Mouse (Mus musculus) B cell, adult 67 days (primary cell): ENCODE measurements around the gene Rab6a. TPM values are rescaled to one million over a fixed set of nuclear protein-coding genes. Genes with fewer than 3 reads are reported as not detected.

Source experiments
- total RNA-seq, 2 experiments: library from RNA; stranded (reverse); gene quantifications; 4 replicates each; pipeline ENCODE4 v1.2.4; 2023

The Rab6a gene
- 10 to 100 TPM; 46.1 to 57.2 TPM for total RNA-seq

DNA sequence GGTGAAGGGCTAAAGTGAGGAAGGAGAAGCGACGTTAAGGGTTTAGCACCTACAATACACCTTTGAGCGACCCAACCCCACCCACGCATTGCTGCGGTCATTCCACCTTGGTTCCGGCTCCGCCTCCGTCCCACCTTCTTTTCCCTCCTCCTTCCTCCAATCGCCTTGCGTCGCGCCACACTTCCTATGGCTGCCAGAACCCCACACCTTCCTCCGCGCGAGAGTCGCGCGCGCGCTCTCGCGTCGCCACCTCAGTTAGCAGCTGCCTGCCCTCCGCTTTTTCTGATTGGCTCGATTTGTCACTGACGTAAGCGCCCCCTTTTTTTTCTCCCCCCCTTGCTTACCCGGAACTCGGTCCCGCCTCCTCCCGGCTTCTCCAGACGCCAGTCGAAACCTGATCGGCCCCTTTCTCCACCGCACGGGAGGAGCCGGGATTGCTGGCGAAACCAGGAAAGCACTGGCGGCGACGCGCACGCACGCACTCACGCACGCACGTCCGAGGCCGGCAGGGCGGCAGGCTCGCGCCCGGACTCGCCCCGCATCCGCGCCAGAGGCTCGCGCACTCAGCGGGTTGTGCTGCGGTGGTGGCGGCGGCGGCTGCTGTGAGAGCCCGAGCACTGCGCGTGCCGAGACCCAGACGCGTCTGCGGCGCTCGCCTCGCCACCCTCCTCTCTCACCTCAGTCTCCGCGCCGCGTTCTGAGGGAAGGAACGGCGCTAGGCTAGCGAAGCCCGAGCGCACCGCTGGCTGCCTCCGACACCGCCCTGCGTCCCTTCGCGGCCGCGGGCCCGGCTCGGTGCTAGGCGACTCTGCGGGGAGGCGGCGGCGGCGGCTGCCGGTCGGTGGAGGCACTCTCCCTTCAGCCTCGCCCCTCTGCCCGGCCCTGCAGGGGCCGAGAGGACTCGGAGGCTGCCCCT lies at the start of gene Rab6a:
Rab6a (plus strand) TSS at position 197 of the 916 bp plus-strand sequence.

DNA sequence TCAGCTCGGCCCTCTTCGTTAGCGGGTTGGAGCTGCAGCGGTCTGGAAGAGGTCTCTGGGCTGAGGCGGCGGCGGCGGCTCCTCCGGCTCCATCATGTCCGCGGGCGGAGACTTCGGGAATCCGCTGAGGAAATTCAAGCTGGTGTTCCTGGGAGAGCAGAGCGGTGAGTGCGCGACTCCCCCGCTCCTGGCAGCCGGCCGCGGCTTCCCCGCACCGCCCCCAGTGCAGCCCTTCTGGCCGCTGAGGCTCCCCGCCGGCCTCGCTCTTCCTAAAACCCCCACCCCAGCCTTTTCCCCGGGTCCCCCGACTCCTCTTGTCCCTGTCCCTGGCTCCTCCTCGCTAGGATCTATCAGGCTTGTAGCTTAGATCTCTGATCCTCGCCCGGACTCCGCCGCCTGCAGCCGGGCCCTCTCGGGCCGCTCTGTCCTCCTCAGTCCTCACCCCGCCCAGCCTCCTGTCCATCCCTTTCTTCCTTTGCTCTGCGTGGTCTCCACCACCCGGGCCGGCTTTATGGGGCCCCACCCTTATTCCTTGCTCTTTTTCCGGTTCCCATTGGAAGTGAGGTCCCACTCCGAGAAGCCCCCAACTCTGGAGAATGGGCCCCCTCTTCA lies 1.0 kb downstream of the Rab6a start, which contains the start of gene Mrpl48:
Mrpl48 (minus strand) TSS at position 172 of the 612 bp plus-strand sequence.

DNA sequence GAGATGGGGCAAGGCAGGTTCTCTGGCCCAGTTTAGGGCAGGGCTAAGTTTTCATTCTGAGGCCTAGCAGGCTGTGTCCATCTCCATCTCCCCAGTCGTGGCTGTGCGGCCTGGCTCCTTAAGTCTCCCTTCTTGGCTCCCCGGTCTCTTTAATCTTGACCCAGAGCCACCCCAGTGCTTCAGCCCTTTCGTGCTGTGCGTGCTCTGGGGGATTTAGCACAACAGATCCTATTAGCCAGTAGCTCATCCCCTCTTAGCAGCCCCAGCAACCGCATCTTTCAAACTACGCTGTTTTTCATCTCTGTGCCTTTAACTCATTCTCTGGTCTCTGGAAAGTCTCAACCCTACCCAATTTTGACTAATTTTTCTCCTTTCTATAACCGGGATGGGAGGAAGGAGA lies 55.0 kb downstream of the Rab6a start, which contains the start of gene Plekhb1:
Plekhb1 (minus strand) TSS at position 184 of the 400 bp plus-strand sequence.

Other genes with a start within 250 kb of the Rab6a start
- 10 to 100 TPM; 66.3 to 70.3 TPM for gene C2cd3, start 235.2 kb upstream of the Rab6a start, total RNA-seq
- 10 to 100 TPM; 30.5 to 38.2 TPM for gene Ppme1, start 235.1 kb upstream of the Rab6a start, total RNA-seq
- gene Ucp3, start 134.4 kb upstream of the Rab6a start, total RNA-seq, result 1 to 10 TPM in 1 of 2 experiments, under 1 TPM in 1; 0.62 to 1.3 TPM
- 100 to 1,000 TPM; 851 to 894 TPM for gene Ucp2, start 114.1 kb upstream of the Rab6a start, total RNA-seq
- gene Dnajb13, start 92.5 kb upstream of the Rab6a start, total RNA-seq, result not detected
- gene Coa4, start 70.3 kb upstream of the Rab6a start, total RNA-seq, result 1 to 10 TPM; 8.3 to 10.0 TPM
- 10 to 100 TPM; 20.9 to 28.4 TPM for gene Mrpl48, start 891 bp downstream of the Rab6a start, total RNA-seq
- gene Plekhb1, start 55.0 kb downstream of the Rab6a start, total RNA-seq, result not detected
- gene Fam168a, start 99.2 kb downstream of the Rab6a start, total RNA-seq, result 10 to 100 TPM; 48.1 to 52.5 TPM